Mouse (Mus musculus) Patski (cell line): ENCODE results near the gene Dpysl5. TPM values are rescaled to one million over a fixed set of nuclear protein-coding genes. Genes with fewer than 3 reads are reported as not detected.

Experiments used
- ATAC-seq: fragments of 100-300 bp; one replicate; pipeline ENCODE4 v1.8.0; 2021
- CTCF ChIA-PET: fragments of 350-600 bp; sonication (Branson Sonifier 250); formaldehyde crosslinking; loops from one replicate; lab custom pipeline; 2022; ENCODE audit warnings: inconsistent platforms; lab: Charles Lee
- POLR2A ChIA-PET: fragments of 350-600 bp; sonication (Branson Sonifier 250); formaldehyde crosslinking; loops from one replicate; lab custom pipeline; 2022; ENCODE audit warnings: antibody characterized with exemption, inconsistent platforms; lab: Charles Lee
- DNase-seq: peaks from one replicate; pipeline ENCODE4 v3.0.0-alpha.2; 2011; ENCODE audit warnings: low read depth, low spot score
- H3K27me3 ChIP-seq: fragments of 371-371 bp; one replicate; pipeline ENCODE4 v1.5.1; 2021
- CTCF ChIP-seq: fragments of 100-300 bp; IDR thresholded peaks from one replicate; pipeline ENCODE4 v1.5.1; 2021
- in situ Hi-C: fragments of 300-500 bp; cut with MboI; formaldehyde crosslinking; loops from 3 replicates; pipeline ENCODE4 v1.11.1; 2018; ENCODE audit warnings: low pct_unique_long_range_greater_than_20kb, mixed read lengths
- polyA plus RNA-seq: library from polyadenylated mRNA; unstranded; gene quantifications from one replicate; pipeline ENCODE4 v1.2.3, GENCODE M21; 2021

Gene Dpysl5
- polyA plus RNA-seq, 1 experiment from 2014 or later: 0.31 TPM

GRCm38 (mm10) chr5:30816261-30816791 lies 105.0 kb downstream of the Dpysl5 start:
- no peak for TF ChIP-seq CTCF
- in situ Hi-C loops: loop anchor here (10.0 kb wide), 1 partner anchor 48 kb away; the partner anchor contains the start of gene Tmem214
- CTCF ChIA-PET: interaction anchor here (1.0 kb wide), 1 partner anchor 28 kb away, joined by 4 read pairs; no protein-coding TSS in a partner anchor

GRCm38 (mm10) chr5:30818758-30819309 lies 107.5 kb downstream of the Dpysl5 start:
- H3K27me3 ChIP-seq: no peaks in the 10 kb centered on the region
- in situ Hi-C loops: loop anchor here (10.0 kb wide), 1 partner anchor 46 kb away; the partner anchor contains the start of gene Tmem214
- CTCF ChIA-PET: interaction anchor here (1.3 to 1.9 kb wide), 3 partner anchors 11 to 35 kb away, joined by 3 to 7 read pairs (median 3); no protein-coding TSS in a partner anchor
- no peak for ATAC-seq
- DNase-seq: no peak
- POLR2A ChIA-PET: no interaction called here
- TF ChIP-seq CTCF: no peak

More at GRCm38 (mm10) chr5:30816261-30816791, 105.0 kb downstream of the Dpysl5 start:
- ATAC-seq (no peak), DNase-seq (no peak)
- POLR2A ChIA-PET: interaction anchor here (1.5 kb wide), 1 partner anchor 9 kb away, joined by 3 read pairs; no protein-coding TSS in a partner anchor
- H3K27me3 ChIP-seq: peaks cover 5% of the 10 kb centered on the region

GRCm38 (mm10) chr5:30822689-30823088 lies 111.3 kb downstream of the Dpysl5 start:
- CTCF ChIA-PET: no interaction called here

GRCm38 (mm10) chr5:30823091-30823490 lies 111.7 kb downstream of the Dpysl5 start:
- TF ChIP-seq CTCF: no peak
- POLR2A ChIA-PET: no interaction called here
- ATAC-seq (no peak), DNase-seq (no peak)
- CTCF ChIA-PET: no interaction called here
- in situ Hi-C loops: no loop called here
- no peaks in the 10 kb centered on the region for H3K27me3 ChIP-seq

More at GRCm38 (mm10) chr5:30822689-30823088, 111.3 kb downstream of the Dpysl5 start:
- no peak for TF ChIP-seq CTCF
- POLR2A ChIA-PET: no interaction called here
- H3K27me3 ChIP-seq: no peaks in the 10 kb centered on the region
- in situ Hi-C loops: no loop called here
- no peak for DNase-seq
- no peak for ATAC-seq

- ChIA-PET CTCF (no interaction called here), POLR2A (interaction anchor here (1.0 kb wide), 1 partner anchor 9 kb away, joined by 3 read pairs; no protein-coding TSS in a partner anchor)
- ATAC-seq (no peak), DNase-seq (no peak)
- in situ Hi-C loops: no loop called here
- TF ChIP-seq CTCF: no peak
- no peaks in the 10 kb centered on the region for H3K27me3 ChIP-seq
Measured at GRCm38 (mm10) chr5:30824124-30824988, 113.0 kb downstream of the Dpysl5 start.

GRCm38 (mm10) chr5:30825166-30825565 lies 113.8 kb downstream of the Dpysl5 start:
- H3K27me3 ChIP-seq: no peaks in the 10 kb centered on the region
- POLR2A ChIA-PET: interaction anchor here (1.0 kb wide), 1 partner anchor 10 kb away, joined by 3 read pairs; no protein-coding TSS in a partner anchor
- CTCF ChIA-PET: no interaction called here
- no peak for ATAC-seq
- in situ Hi-C loops: no loop called here
- no peak for TF ChIP-seq CTCF
- no peak for DNase-seq

- ChIA-PET CTCF (no interaction called here), POLR2A (no interaction called here)
- no peak for TF ChIP-seq CTCF
- no peaks in the 10 kb centered on the region for H3K27me3 ChIP-seq
- ATAC-seq (no peak), DNase-seq (no peak)
- in situ Hi-C loops: no loop called here
Measured at GRCm38 (mm10) chr5:30825821-30826220, 114.5 kb downstream of the Dpysl5 start.

GRCm38 (mm10) chr5:30833416-30833815 lies 122.1 kb downstream of the Dpysl5 start:
- in situ Hi-C loops: no loop called here
- no peak for TF ChIP-seq CTCF
- CTCF ChIA-PET: interaction anchor here (1.0 to 1.7 kb wide), 4 partner anchors 15 to 29 kb away, joined by 3 to 4 read pairs (median 3); no protein-coding TSS in a partner anchor
- POLR2A ChIA-PET: no interaction called here
- no peaks in the 10 kb centered on the region for H3K27me3 ChIP-seq
- no peak for DNase-seq
- no peak for ATAC-seq

GRCm38 (mm10) chr5:30839731-30840130 lies 128.4 kb downstream of the Dpysl5 start:
- ChIA-PET CTCF (interaction anchor here (0.8 kb wide), 1 partner anchor 22 kb away, joined by 3 read pairs; no protein-coding TSS in a partner anchor), POLR2A (interaction anchor here (1.1 kb wide), 1 partner anchor 19 kb away, joined by 3 read pairs; no protein-coding TSS in a partner anchor)
- DNase-seq: no peak
- TF ChIP-seq CTCF: no peak
- in situ Hi-C loops: loop anchor here (5.0 kb wide), 1 partner anchor 32 kb away; no protein-coding TSS in a partner anchor
- no peaks in the 10 kb centered on the region for H3K27me3 ChIP-seq
- ATAC-seq: no peak

GRCm38 (mm10) chr5:30841896-30842295 lies 130.5 kb downstream of the Dpysl5 start:
- no peaks in the 10 kb centered on the region for H3K27me3 ChIP-seq
- DNase-seq (no peak), ATAC-seq (no peak)
- POLR2A ChIA-PET: no interaction called here
- in situ Hi-C loops: loop anchor here (5.0 kb wide), 1 partner anchor 35 kb away; no protein-coding TSS in a partner anchor
- TF ChIP-seq CTCF: no peak
- CTCF ChIA-PET: interaction anchor here (1.0 to 1.5 kb wide), 2 partner anchors 12 to 36 kb away, joined by 3 read pairs; no protein-coding TSS in a partner anchor

Other genes starting within 250 kb of the Dpysl5 start
- not detected for gene Otof, start 249.6 kb upstream of the Dpysl5 start, polyA plus RNA-seq
- gene 1700001C02Rik, start 245.5 kb upstream of the Dpysl5 start, polyA plus RNA-seq: not detected
- gene Cib4, start 165.7 kb upstream of the Dpysl5 start, polyA plus RNA-seq: not detected
- not detected for gene Kcnk3, start 123.4 kb upstream of the Dpysl5 start, polyA plus RNA-seq
- 49.7 TPM for gene Slc35f6, start 63.6 kb upstream of the Dpysl5 start, polyA plus RNA-seq
- gene Cenpa, start 44.8 kb upstream of the Dpysl5 start, polyA plus RNA-seq: 106 TPM
- 83.2 TPM for gene Mapre3, start 103.1 kb downstream of the Dpysl5 start, polyA plus RNA-seq
- gene Tmem214, start 156.4 kb downstream of the Dpysl5 start, polyA plus RNA-seq: 82.6 TPM
- 34.9 TPM for gene Agbl5, start 177.1 kb downstream of the Dpysl5 start, polyA plus RNA-seq
- gene Ost4, start 196.2 kb downstream of the Dpysl5 start, polyA plus RNA-seq: 262 TPM
- gene Emilin1, start 201.8 kb downstream of the Dpysl5 start, polyA plus RNA-seq: 0.30 TPM
- gene Khk, start 209.9 kb downstream of the Dpysl5 start, polyA plus RNA-seq: 45.3 TPM
- gene Cgref1, start 234.0 kb downstream of the Dpysl5 start, polyA plus RNA-seq: 0.23 TPM
- gene Preb, start 248.8 kb downstream of the Dpysl5 start, polyA plus RNA-seq: 226 TPM